Mouse (Mus musculus): ENCODE data around the gene Acer2. TPM values are rescaled to one million over a fixed set of nuclear protein-coding genes. Genes with fewer than 3 reads are reported as not detected.

The Acer2 gene
- polyA plus RNA-seq, 1 experiment from 2014 or later = 24.6 TPM

GRCm38 (mm10) chr4:86897411-86897810 lies 23.2 kb downstream of the Acer2 start:
- WGBS = 73% methylated on average over 7 of the region's 7 CpGs
- H3K4me2 ChIP-seq = no peak overlapping the region
- no peak overlapping the region for H3K4me3 ChIP-seq (replicated peaks)
- no peak overlapping the region for H3K27ac ChIP-seq
- H3K9me3 ChIP-seq = no peaks in the 10 kb centered on the region
- H3K36me3 ChIP-seq = no peaks in the 10 kb centered on the region
- no peaks in the 10 kb centered on the region for H3K27me3 ChIP-seq (replicated peaks)
- no peaks in the 10 kb centered on the region for H3K4me1 ChIP-seq
- H3K9ac ChIP-seq = no peak overlapping the region
- no peak for ATAC-seq (ENCODE audit: insufficient read depth, low FRiP score, low read depth)

- no peak overlapping the region for H3K4me2 ChIP-seq
- no peaks in the 10 kb centered on the region for H3K9me3 ChIP-seq
- no peaks in the 10 kb centered on the region for H3K27me3 ChIP-seq (replicated peaks)
- no peak overlapping the region for H3K9ac ChIP-seq
- H3K36me3 ChIP-seq = no peaks in the 10 kb centered on the region
- ATAC-seq (ENCODE audit: insufficient read depth, low FRiP score, low read depth) = peak; percentile 73
- WGBS = 22% methylated on average over 14 of the region's 14 CpGs
- no peaks in the 10 kb centered on the region for H3K4me1 ChIP-seq
- no peak overlapping the region for H3K4me3 ChIP-seq (replicated peaks)
- H3K27ac ChIP-seq = no peak overlapping the region; the same call in 1 of the 2 replicates
Observed at GRCm38 (mm10) chr4:86898791-86899474, 24.7 kb downstream of the Acer2 start.

GRCm38 (mm10) chr4:86902351-86902750 lies 28.2 kb downstream of the Acer2 start:
- Histone ChIP-seq H3K9ac (no peak overlapping the region), H3K9me3 (no peaks in the 10 kb centered on the region), H3K36me3 (no peaks in the 10 kb centered on the region), H3K4me2 (no peak overlapping the region), H3K4me1 (no peaks in the 10 kb centered on the region), H3K4me3 (replicated peaks) (no peak overlapping the region), H3K27ac (no peak overlapping the region), H3K27me3 (replicated peaks) (no peaks in the 10 kb centered on the region)
- ATAC-seq (ENCODE audit: insufficient read depth, low FRiP score, low read depth) = no peak
- WGBS = 57% methylated on average over 6 of the region's 6 CpGs

- Histone ChIP-seq H3K4me1 (no peaks in the 10 kb centered on the region), H3K4me3 (replicated peaks) (no peak overlapping the region), H3K36me3 (no peaks in the 10 kb centered on the region), H3K4me2 (no peak overlapping the region), H3K9me3 (no peaks in the 10 kb centered on the region), H3K27ac (no peak overlapping the region), H3K9ac (no peak overlapping the region), H3K27me3 (replicated peaks) (no peaks in the 10 kb centered on the region)
- ATAC-seq (ENCODE audit: insufficient read depth, low FRiP score, low read depth) = no peak
- 27% methylated on average over 3 of the region's 3 CpGs for WGBS
Observed at GRCm38 (mm10) chr4:86904969-86905368, 30.8 kb downstream of the Acer2 start.

DNA sequence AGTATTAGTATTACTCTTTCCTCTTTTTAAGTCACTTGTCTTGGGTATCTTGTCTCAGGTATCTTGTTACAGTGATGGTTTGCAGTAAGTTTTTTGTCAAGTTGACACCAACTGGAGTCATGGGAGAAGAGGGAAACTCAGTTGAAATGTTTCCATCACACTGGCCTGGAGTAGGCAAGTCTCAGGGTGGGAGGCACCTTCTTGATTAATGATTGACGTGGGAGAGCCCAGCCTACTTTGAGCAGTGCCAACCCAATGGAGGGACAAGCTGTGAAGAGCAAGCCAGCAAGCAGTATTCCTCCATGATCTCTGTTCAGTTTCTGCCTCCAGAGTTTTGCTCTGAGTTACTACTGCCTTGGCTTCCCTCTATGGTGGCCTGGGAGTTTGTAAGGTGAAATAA lies 31.7 kb downstream of the Acer2 start:
- ATAC-seq (ENCODE audit: insufficient read depth, low FRiP score, low read depth) = no peak
- Histone ChIP-seq H3K4me2 (no peak overlapping the region), H3K9me3 (no peaks in the 10 kb centered on the region), H3K9ac (no peak overlapping the region), H3K4me3 (replicated peaks) (no peak overlapping the region), H3K27ac (no peak overlapping the region), H3K4me1 (no peaks in the 10 kb centered on the region), H3K27me3 (replicated peaks) (no peaks in the 10 kb centered on the region), H3K36me3 (no peaks in the 10 kb centered on the region)
- WGBS = 93% methylated on average over 1 of the region's 1 CpGs

- Histone ChIP-seq H3K4me2 (peak overlapping the region; percentile 19; the same call in 1 of the 2 replicates), H3K27ac (no peak overlapping the region), H3K9ac (no peak overlapping the region)
Observed at GRCm38 (mm10) chr4:86911576-86912341, 37.6 kb downstream of the Acer2 start.

GRCm38 (mm10) chr4:86912757-86913156 lies 38.6 kb downstream of the Acer2 start:
- no peak overlapping the region for H3K9ac ChIP-seq
- WGBS = 75% methylated on average over 7 of the region's 7 CpGs
- H3K36me3 ChIP-seq = no peaks in the 10 kb centered on the region
- no peak overlapping the region for H3K27ac ChIP-seq
- no peak for ATAC-seq (ENCODE audit: insufficient read depth, low FRiP score, low read depth)
- H3K4me3 ChIP-seq (replicated peaks) = no peak overlapping the region
- no peak overlapping the region for H3K4me2 ChIP-seq
- H3K27me3 ChIP-seq (replicated peaks) = no peaks in the 10 kb centered on the region
- H3K4me1 ChIP-seq = 0 out of 2 replicates have a peak, but pooled peaks cover 5% of the 10 kb centered on the region
- H3K9me3 ChIP-seq = no peaks in the 10 kb centered on the region

More at GRCm38 (mm10) chr4:86911576-86912341, 37.6 kb downstream of the Acer2 start:
- WGBS = 28% methylated on average over 18 of the region's 18 CpGs
- no peak overlapping the region for H3K4me3 ChIP-seq (replicated peaks)
- 0 out of 2 replicates have a peak, but pooled peaks cover 5% of the 10 kb centered on the region for H3K4me1 ChIP-seq
- H3K27me3 ChIP-seq (replicated peaks) = no peaks in the 10 kb centered on the region
- no peaks in the 10 kb centered on the region for H3K9me3 ChIP-seq
- no peaks in the 10 kb centered on the region for H3K36me3 ChIP-seq
- no peak for ATAC-seq (ENCODE audit: insufficient read depth, low FRiP score, low read depth)

- 0 out of 2 replicates have a peak, but pooled peaks cover 5% of the 10 kb centered on the region for H3K4me1 ChIP-seq
- no peaks in the 10 kb centered on the region for H3K9me3 ChIP-seq
- H3K36me3 ChIP-seq = no peaks in the 10 kb centered on the region
- ATAC-seq (ENCODE audit: insufficient read depth, low FRiP score, low read depth) = no peak
- 62% methylated on average over 1 of the region's 1 CpGs for WGBS
- no peak overlapping the region for H3K9ac ChIP-seq
- no peak overlapping the region for H3K4me2 ChIP-seq
- H3K27ac ChIP-seq = no peak overlapping the region
- H3K4me3 ChIP-seq (replicated peaks) = no peak overlapping the region
- no peaks in the 10 kb centered on the region for H3K27me3 ChIP-seq (replicated peaks)
Observed at GRCm38 (mm10) chr4:86916062-86916461, 41.9 kb downstream of the Acer2 start.

- Histone ChIP-seq H3K27me3 (replicated peaks) (no peaks in the 10 kb centered on the region), H3K9ac (no peak overlapping the region), H3K4me3 (replicated peaks) (no peak overlapping the region), H3K4me2 (no peak overlapping the region), H3K4me1 (no peaks in the 10 kb centered on the region), H3K27ac (no peak overlapping the region), H3K36me3 (no peaks in the 10 kb centered on the region), H3K9me3 (no peaks in the 10 kb centered on the region)
- ATAC-seq (ENCODE audit: insufficient read depth, low FRiP score, low read depth) = no peak
- 75% methylated on average over 3 of the region's 3 CpGs for WGBS
Observed at GRCm38 (mm10) chr4:86923476-86924055, 49.4 kb downstream of the Acer2 start.

DNA sequence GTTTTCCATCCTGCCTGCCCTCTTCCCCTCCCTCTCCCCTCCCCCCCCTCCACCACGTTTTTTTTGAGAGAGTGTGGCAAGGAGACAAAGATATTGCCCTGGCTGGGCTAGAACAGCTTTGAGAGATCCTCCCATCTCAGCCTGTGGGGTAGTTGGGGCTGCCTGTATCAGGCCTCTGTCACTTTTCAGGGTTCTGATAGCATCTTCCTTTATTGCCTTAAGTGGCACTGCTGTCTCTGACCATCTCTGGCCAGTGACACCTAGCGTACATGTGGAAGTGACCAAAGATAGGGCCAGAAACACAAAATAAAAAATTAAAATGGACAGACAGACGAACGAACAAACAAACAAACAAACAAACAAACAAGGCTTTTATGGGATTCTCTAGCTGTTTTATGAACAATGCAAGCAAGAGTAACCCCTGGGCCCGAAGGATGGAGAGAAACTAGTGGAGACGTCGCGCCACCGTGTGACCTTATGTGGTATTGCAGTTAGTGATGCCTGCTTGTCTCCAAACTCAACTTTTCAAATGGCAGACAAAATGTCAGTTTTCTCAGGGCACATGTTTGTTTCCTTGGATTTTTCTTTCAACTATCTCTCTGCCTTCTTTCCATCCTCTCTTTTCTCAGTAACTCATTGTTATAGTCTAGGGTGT lies 50.7 kb downstream of the Acer2 start:
- H3K27ac ChIP-seq = no peak overlapping the region
- H3K9ac ChIP-seq = no peak overlapping the region
- no peaks in the 10 kb centered on the region for H3K9me3 ChIP-seq
- no peaks in the 10 kb centered on the region for H3K36me3 ChIP-seq
- H3K4me3 ChIP-seq (replicated peaks) = no peak overlapping the region
- WGBS = 10% methylated on average over 9 of the region's 9 CpGs
- no peak for ATAC-seq (ENCODE audit: insufficient read depth, low FRiP score, low read depth)
- no peaks in the 10 kb centered on the region for H3K27me3 ChIP-seq (replicated peaks)
- no peaks in the 10 kb centered on the region for H3K4me1 ChIP-seq
- no peak overlapping the region for H3K4me2 ChIP-seq

GRCm38 (mm10) chr4:86926997-86927396 lies 52.8 kb downstream of the Acer2 start:
- Histone ChIP-seq H3K4me3 (replicated peaks) (no peak overlapping the region), H3K27me3 (replicated peaks) (no peaks in the 10 kb centered on the region), H3K9me3 (no peaks in the 10 kb centered on the region), H3K4me1 (no peaks in the 10 kb centered on the region), H3K27ac (no peak overlapping the region), H3K9ac (no peak overlapping the region), H3K36me3 (no peaks in the 10 kb centered on the region), H3K4me2 (no peak overlapping the region)
- ATAC-seq (ENCODE audit: insufficient read depth, low FRiP score, low read depth) = no peak
- 76% methylated on average over 3 of the region's 3 CpGs for WGBS
